Mouse (Mus musculus) hindbrain, embryonic 12.5 days (tissue): ENCODE data around the gene Acsl6. TPM values are rescaled to one million over a fixed set of nuclear protein-coding genes. Genes with fewer than 3 reads are reported as not detected.

Experiments used
- ATAC-seq: fragments of 200-750 bp; cut with Nextera tagmentation; 2 replicates; pipeline ENCODE4 v1.8.0; 2017; ENCODE audit warnings: moderate TSS enrichment; ENCODE audit not compliant: low FRiP score
- H3K27ac ChIP-seq: fragments of 300-500 bp; sonication (generic); 2 replicates; pipeline ENCODE4 v1.5.1; 2016; ENCODE audit warnings: mild to moderate bottlenecking
- H3K27me3 ChIP-seq: fragments of 300-500 bp; sonication (generic); 2 replicates; pipeline ENCODE4 v1.6.1; 2016; ENCODE audit warnings: mild to moderate bottlenecking
- H3K36me3 ChIP-seq: fragments of 300-500 bp; sonication (generic); 2 replicates; pipeline ENCODE4 v1.6.1; 2016; ENCODE audit warnings: mild to moderate bottlenecking
- H3K4me1 ChIP-seq: fragments of 300-500 bp; sonication (generic); 2 replicates; pipeline ENCODE4 v1.6.1; 2016
- H3K4me2 ChIP-seq: fragments of 300-500 bp; sonication (generic); replicated peaks from 2 replicates; pipeline ENCODE4 v1.6.1; 2016; ENCODE audit warnings: mild to moderate bottlenecking
- H3K4me3 ChIP-seq: fragments of 300-500 bp; sonication (generic); 2 replicates; pipeline ENCODE4 v1.5.1; 2016; ENCODE audit warnings: mild to moderate bottlenecking
- H3K9ac ChIP-seq: fragments of 300-500 bp; sonication (generic); 2 replicates; pipeline ENCODE4 v1.6.1; 2016; ENCODE audit warnings: mild to moderate bottlenecking, moderate library complexity
- H3K9me3 ChIP-seq: fragments of 300-500 bp; sonication (generic); replicated peaks from 2 replicates; pipeline ENCODE4 v1.6.1; 2016; ENCODE audit warnings: mild to moderate bottlenecking
- WGBS: fragments of 180-500 bp; shearing (Covaris S2); methylation state at CpG from one replicate; pipeline ENCODE4 v1.1.7; 2016; 5-methylcytosine and 5-hydroxymethylcytosine counted together
- polyA plus RNA-seq: library from polyadenylated mRNA; unstranded; fragments of >200 nt; fragmentation: Nextera tagmentation; extraction: Ambion mirVana; gene quantifications from 2 replicates; pipeline ENCODE4 v1.2.1, GENCODE M21; 2016

Acsl6 gene
- polyA plus RNA-seq, 1 experiment from 2014 or later, result 23.4 TPM

DNA sequence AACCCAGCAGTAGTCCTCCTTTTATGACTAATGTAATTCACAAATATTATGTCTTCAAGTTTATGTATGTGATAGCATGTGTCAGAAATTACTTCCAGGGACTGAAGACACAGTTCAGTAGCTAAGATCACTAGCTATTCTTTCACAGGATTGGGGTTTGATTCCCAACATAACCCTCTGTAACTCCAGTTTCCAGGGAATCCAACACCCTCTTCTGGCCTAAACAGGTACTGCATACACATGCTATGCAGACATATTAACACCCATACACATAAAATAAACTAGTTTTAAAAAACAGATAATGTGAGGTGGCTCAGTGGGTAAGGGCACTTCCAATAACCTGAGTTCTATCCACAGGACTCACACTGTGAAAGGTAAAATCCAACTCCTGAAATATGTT lies 107.0 kb downstream of the Acsl6 start:
- no peak for ATAC-seq
- no peak overlapping the region for H3K9ac ChIP-seq
- H3K27ac ChIP-seq, result no peak overlapping the region
- H3K4me2 ChIP-seq, result no peak overlapping the region
- H3K36me3 ChIP-seq, result no peaks in the 10 kb centered on the region
- no peaks in the 10 kb centered on the region for H3K9me3 ChIP-seq
- H3K27me3 ChIP-seq, result no peaks in the 10 kb centered on the region
- no peaks in the 10 kb centered on the region for H3K4me1 ChIP-seq
- no peak overlapping the region for H3K4me3 ChIP-seq

DNA sequence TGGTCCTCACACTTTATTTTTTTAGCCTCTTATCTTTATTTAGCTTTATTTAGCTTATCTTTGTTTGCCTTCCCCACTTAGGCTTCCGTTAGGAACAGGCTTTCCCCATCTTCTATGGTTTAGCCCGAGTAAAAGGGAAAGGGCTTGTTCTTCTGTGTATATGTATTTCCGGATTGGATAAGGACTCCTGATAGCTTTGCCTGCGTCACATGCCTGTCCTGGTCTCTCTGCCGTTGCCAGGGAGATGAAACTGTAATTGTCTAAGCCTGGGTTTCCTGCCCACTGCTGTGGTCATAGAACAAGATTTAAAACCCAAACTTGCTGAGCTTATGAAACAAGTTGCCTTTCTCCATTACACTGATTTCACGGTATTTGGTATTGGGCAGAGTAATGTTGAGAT lies 109.4 kb downstream of the Acsl6 start:
- Histone ChIP-seq H3K27me3 (no peaks in the 10 kb centered on the region), H3K27ac (no peak overlapping the region), H3K4me3 (no peak overlapping the region), H3K9me3 (no peaks in the 10 kb centered on the region), H3K36me3 (no peaks in the 10 kb centered on the region), H3K4me2 (no peak overlapping the region), H3K4me1 (no peaks in the 10 kb centered on the region), H3K9ac (no peak overlapping the region)
- WGBS, result 52% methylated on average over 6 of the region's 6 CpGs
- no peak for ATAC-seq

Other genes starting within 250 kb of the Acsl6 start
- 48.6 and 53.6 TPM in 2 replicates for gene Pdlim4, start 234.8 kb upstream of the Acsl6 start, polyA plus RNA-seq
- gene P4ha2, start 203.7 kb upstream of the Acsl6 start, polyA plus RNA-seq, result 27.0 and 29.3 TPM in 2 replicates
- not detected in 2 replicates for gene Csf2, start 54.1 kb upstream of the Acsl6 start, polyA plus RNA-seq
- not detected in 2 replicates for gene Il3, start 36.5 kb upstream of the Acsl6 start, polyA plus RNA-seq
- not detected in 2 replicates for gene Meikin, start 66.9 kb downstream of the Acsl6 start, polyA plus RNA-seq
- gene Fnip1, start 134.4 kb downstream of the Acsl6 start, polyA plus RNA-seq, result 12.1 and 13.2 TPM in 2 replicates
- gene Rapgef6, start 219.0 kb downstream of the Acsl6 start, polyA plus RNA-seq, result 38.6 and 41.7 TPM in 2 replicates